Comparison of ENCODE assay signal across 12 mouse cellular contexts in genomic region chrX:18687216-18687615, GRCm38 (mm10).
DNase-seq lines count a peak whose midpoint lies in the region.
"Had no signal": no experiment of that assay in that cellular context is flagged by ENCODE, and none has a peak within 500 bp of the region (broad histone marks: within the 10 kb centered on the region; RNA-seq: fewer than 3 reads in every experiment).

No protein-coding gene starts in this region.

- intact Hi-C loops in left cerebral cortex, postnatal 4 days (cut with DNase I): no loop called here

- DNase-seq in frontal cortex, adult 2 months (ENCODE audit: extremely low spot score in 1 of 2, low spot score in 1 of 2): peak; percentile 1 to 51
- DNase-seq in frontal cortex, postnatal 10 days (ENCODE audit: low spot score in 2 of 2): no peak
- DNase-seq in left cerebral cortex, adult 11 months (ENCODE audit: low spot score): peak; percentile 4
- DNase-seq in left cerebral cortex, postnatal 4 days: no peak
- peak; percentile 7 for DNase-seq in right cerebral cortex, adult 18-20 months
- no peak for DNase-seq in right cerebral cortex, postnatal 25 days
- DNase-seq in telencephalon, adult 2 months (ENCODE audit: low read depth, low spot score): peak; percentile 12
- DNase-seq in cerebellum, postnatal 4 days (ENCODE audit: low spot score in 2 of 2): no peak
- DNase-seq: cerebellum, postnatal 25 days; gastrocnemius, postnatal 14 days; heart, postnatal 4 days; thymus, postnatal 14 days had no signal

Comparison
In these comparisons a context has a peak if more than half of its experiments do, and no peak if none do; other contexts are left out.
1. DNase-seq: peak in frontal cortex, adult 2 months (2 of 2), left cerebral cortex, adult 11 months (single experiment), right cerebral cortex, adult 18-20 months (single experiment) and telencephalon, adult 2 months (single experiment); none in frontal cortex, postnatal 10 days (0 of 2), left cerebral cortex, postnatal 4 days (single experiment), right cerebral cortex, postnatal 25 days (single experiment) and cerebellum, postnatal 4 days (0 of 2).